ENCODE assay signal across 8 mouse cellular contexts in the genomic region with DNA sequence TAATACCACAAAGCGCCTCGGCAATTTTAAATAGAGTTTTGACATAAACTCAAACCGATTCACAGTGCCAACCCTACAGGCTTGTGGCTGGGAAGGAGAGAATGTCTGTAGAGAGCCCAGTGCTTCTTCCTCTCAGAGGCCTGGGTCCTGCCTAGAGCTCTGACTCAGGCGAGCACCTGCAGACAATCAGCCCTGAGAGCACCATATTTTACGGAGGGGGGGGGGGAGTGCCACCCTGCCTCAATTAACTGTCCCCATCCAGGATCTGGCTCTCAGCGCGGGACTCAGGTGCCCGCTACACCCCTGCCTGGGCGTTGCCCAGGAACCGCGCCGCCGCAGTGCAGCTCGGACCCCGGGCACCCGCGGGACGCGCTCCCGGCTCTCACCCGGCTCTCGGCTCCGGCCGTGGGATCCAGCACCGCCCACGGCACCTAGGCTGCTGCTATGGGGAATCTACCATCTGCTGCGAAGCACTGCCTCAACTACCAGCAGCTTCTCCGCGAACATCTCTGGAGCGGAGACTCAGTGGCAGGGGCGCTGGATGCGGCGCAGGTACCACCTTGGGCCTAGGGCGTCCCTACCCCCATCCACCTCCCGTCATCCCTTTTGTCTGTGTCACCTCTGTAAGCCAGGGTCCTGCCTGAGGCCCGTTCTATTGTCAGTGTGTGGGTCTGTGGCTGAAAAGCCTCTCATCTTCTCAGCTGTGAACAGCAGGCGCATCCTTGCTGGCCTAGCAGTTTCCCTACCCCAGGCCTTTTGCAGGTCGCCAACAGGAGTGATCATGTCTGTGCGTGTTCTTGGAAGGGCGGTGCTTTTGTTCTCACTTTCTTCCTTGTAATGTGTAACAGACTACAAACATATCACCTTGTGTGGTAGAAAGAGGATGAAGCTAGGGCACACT. TPM values are rescaled to one million over a fixed set of nuclear protein-coding genes. Genes with fewer than 3 reads are reported as not detected.
A peak's percentile ranks its signal among the peaks of the same experiment; 100 is the strongest.
DNase-seq lines count a peak whose midpoint lies in the region; ATAC-seq lines count a peak whose summit lies in the region.

Hmgcll1 (plus strand) TSS at position 225 of the 901 bp plus-strand sequence.

- H3K9me3 ChIP-seq in hindbrain, embryonic 11.5 days (ENCODE audit: control insufficient read depth, low read length): no peaks in the 10 kb centered on the region

- peak within 1 kb of the TSS; percentile 57 for H3K4me3 ChIP-seq in hindbrain, embryonic 11.5 days (ENCODE audit: low read depth, low read length)

- H3K27ac ChIP-seq in hindbrain, embryonic 11.5 days (ENCODE audit: low read depth, low read length): peak within 1 kb of the TSS; percentile 79

- peak; percentile 96 for ATAC-seq in hindbrain, embryonic 11.5 days (ENCODE audit: low FRiP score)

- DNase-seq in adrenal gland, adult 18-20 months (ENCODE audit: low spot score in 2 of 2): peak; percentile 19 to 22
- DNase-seq in adrenal gland, adult 8-10 months: no peak
- DNase-seq in ES-CJ7 (ENCODE audit: low read depth, low spot score) (peak; percentile 52), adipocyte (ENCODE audit: low spot score) (no peak)
- peak; percentile 29 to 55 for DNase-seq in cerebellum, postnatal 4 days (ENCODE audit: low spot score in 2 of 2)
- peak; percentile 71 for DNase-seq in hindbrain, embryonic 11.5 days (ENCODE audit: low spot score)
- DNase-seq in left cerebral cortex, postnatal 14 days (ENCODE audit: low spot score in 2 of 2): peak; percentile 63 to 70
- DNase-seq in neural tube, embryonic 10.5 days (ENCODE audit: extremely low spot score, low spot score): peak; percentile 67

- peak within 1 kb of the TSS; percentile 86 for H3K9ac ChIP-seq in hindbrain, embryonic 11.5 days (ENCODE audit: low read depth, low read length)

- intact Hi-C loops in left cerebral cortex, postnatal 14 days (cut with DNase I): no loop called here

- no peaks in the 10 kb centered on the region for H3K4me1 ChIP-seq in hindbrain, embryonic 11.5 days (replicated peaks; ENCODE audit: control insufficient read depth, insufficient read depth, low read length)

- 8% methylated on average over 22 of the region's 40 CpGs for WGBS in hindbrain, embryonic 11.5 days

- H3K4me2 ChIP-seq in hindbrain, embryonic 11.5 days (replicated peaks; ENCODE audit: low read depth, low read length): peak within 1 kb of the TSS; percentile 75

- no peaks in the 10 kb centered on the region for H3K27me3 ChIP-seq in hindbrain, embryonic 11.5 days (ENCODE audit: control insufficient read depth, insufficient read depth, low read length)

- H3K36me3 ChIP-seq in hindbrain, embryonic 11.5 days (ENCODE audit: control insufficient read depth, insufficient read depth, low read length): no peaks in the 10 kb centered on the region

RNA-seq across cellular contexts. Expression of gene Hmgcll1, which starts in this region (rescaled TPM):
- 1 to 10 TPM; 2.3 TPM for total RNA-seq in adrenal gland, adult 18-20 months (2021)
- 1 to 10 TPM; 2.1 to 4.9 (median 3.8) TPM for total RNA-seq in adrenal gland, adult 8-10 months (2022)
- polyA plus RNA-seq in hindbrain, embryonic 11.5 days (2014; fragmentation: Nextera tagmentation; extraction: Ambion mirVana): 14.5 and 15.5 TPM in 2 replicates
- total RNA-seq in left cerebral cortex, postnatal 14 days (2021): 10 to 100 TPM; 15.0 to 18.8 TPM

Comparison
In these comparisons a context has a peak if more than half of its experiments do, and no peak if none do; other contexts are left out.
1. DNase-seq: peak in adrenal gland, adult 18-20 months (2 of 2), ES-CJ7 (single experiment), cerebellum, postnatal 4 days (2 of 2), hindbrain, embryonic 11.5 days (single experiment), left cerebral cortex, postnatal 14 days (2 of 2) and neural tube, embryonic 10.5 days (single experiment); none in adrenal gland, adult 8-10 months (single experiment) and adipocyte (single experiment).